Mouse (Mus musculus) layer of hippocampus, adult 9-11 months (tissue): Measurements from ENCODE around the gene Igsf3.
"Not testable (repeated sequence)": the region's sequence is repeated elsewhere in the genome, so short reads cannot be mapped to it uniquely, and the experiment has no call there.

Source experiments
- DNase-seq: peaks from one replicate; pipeline ENCODE4 v3.0.0; 2022

Igsf3 gene

GRCm38 (mm10) chr3:101407568-101407967, 30.7 kb downstream of the Igsf3 start:
- no peak for DNase-seq

- DNase-seq = no peak
Measured at GRCm38 (mm10) chr3:101408953-101409750, 32.3 kb downstream of the Igsf3 start.

- no peak for DNase-seq
Measured at GRCm38 (mm10) chr3:101410202-101410601, 33.3 kb downstream of the Igsf3 start.

GRCm38 (mm10) chr3:101410745-101411144, 33.9 kb downstream of the Igsf3 start:
- DNase-seq = no peak

GRCm38 (mm10) chr3:101411626-101412025, 34.7 kb downstream of the Igsf3 start:
- no peak for DNase-seq

GRCm38 (mm10) chr3:101412115-101412514, 35.2 kb downstream of the Igsf3 start:
- DNase-seq = no peak

- DNase-seq = not testable (repeated sequence)
Measured at GRCm38 (mm10) chr3:101413013-101413412, 36.1 kb downstream of the Igsf3 start.

- no peak for DNase-seq
Measured at GRCm38 (mm10) chr3:101418740-101419652, 42.1 kb downstream of the Igsf3 start.

GRCm38 (mm10) chr3:101419653-101419994, 42.7 kb downstream of the Igsf3 start:
- no peak for DNase-seq

GRCm38 (mm10) chr3:101423188-101423587, 46.3 kb downstream of the Igsf3 start:
- no peak for DNase-seq

GRCm38 (mm10) chr3:101424295-101424885, 47.5 kb downstream of the Igsf3 start:
- no peak for DNase-seq

- DNase-seq = no peak
Measured at GRCm38 (mm10) chr3:101429982-101430754, 53.3 kb downstream of the Igsf3 start.

- no peak for DNase-seq
Measured at GRCm38 (mm10) chr3:101430755-101431115, 53.9 kb downstream of the Igsf3 start.

- DNase-seq = no peak
Measured at GRCm38 (mm10) chr3:101435672-101436071, 58.8 kb downstream of the Igsf3 start.

GRCm38 (mm10) chr3:101436469-101436868, 59.6 kb downstream of the Igsf3 start:
- no peak for DNase-seq

GRCm38 (mm10) chr3:101437021-101437563, 60.2 kb downstream of the Igsf3 start:
- DNase-seq = no peak

- DNase-seq = no peak
Measured at GRCm38 (mm10) chr3:101443265-101443881, 66.5 kb downstream of the Igsf3 start.

GRCm38 (mm10) chr3:101444437-101444836, 67.6 kb downstream of the Igsf3 start:
- DNase-seq = no peak

- DNase-seq = no peak
Measured at GRCm38 (mm10) chr3:101447239-101447638, 70.4 kb downstream of the Igsf3 start.

GRCm38 (mm10) chr3:101448765-101449164, 71.9 kb downstream of the Igsf3 start:
- DNase-seq = peak; percentile 81

GRCm38 (mm10) chr3:101450811-101451428, 74.0 kb downstream of the Igsf3 start:
- no peak for DNase-seq

GRCm38 (mm10) chr3:101460618-101461017, 83.7 kb downstream of the Igsf3 start:
- DNase-seq = no peak
